Mouse (Mus musculus) G1E (cell line): ENCODE measurements at regions not wholly inside any gene's neighbourhood (a gene's known extent, or its start where the extent isn't known, plus 50 kb on each side); places are given as distances from the start of the nearest gene placed in this dataset.

Source experiments
- ATAC-seq: 2 replicates; pipeline ENCODE4 v1.8.0; 2016; ENCODE audit warnings: mild to moderate bottlenecking; ENCODE audit not compliant: insufficient number of reproducible peaks, poor library complexity, low FRiP score, severe bottlenecking; ENCODE audit errors: extremely low read depth
- DNase-seq: peaks from one replicate; pipeline ENCODE4 v3.0.0; 2012; ENCODE audit warnings: low spot score
- H3K27me3 ChIP-seq: 2 replicates; pipeline ENCODE4 v1.6.1; 2012; ENCODE audit warnings: mild to moderate bottlenecking, low read length, inconsistent platforms; ENCODE audit not compliant: insufficient read depth
- H3K36me3 ChIP-seq: replicated peaks from 2 replicates; pipeline ENCODE3; 2012; ENCODE audit warnings: mild to moderate bottlenecking, inconsistent platforms
- H3K4me1 ChIP-seq: 2 replicates; pipeline ENCODE4 v1.6.1; 2012; ENCODE audit warnings: low read depth, low read length, inconsistent platforms, mixed read lengths; ENCODE audit not compliant: insufficient read depth
- H3K4me3 ChIP-seq: 2 replicates; pipeline ENCODE4 v1.5.1; 2012; ENCODE audit warnings: low read depth, mild to moderate bottlenecking, inconsistent platforms, low read length, moderate library complexity, mixed read lengths
- H3K9me3 ChIP-seq: replicated peaks from 2 replicates; pipeline ENCODE4 v1.6.1; 2012; ENCODE audit warnings: inconsistent platforms
- CTCF ChIP-seq: IDR thresholded peaks from 2 replicates; pipeline ENCODE4 v1.5.1; 2012; ENCODE audit warnings: low read depth, low read length, inconsistent platforms, mixed read lengths
- GATA1 ChIP-seq: IDR thresholded peaks from 2 replicates; pipeline ENCODE4 v1.6.1; 2012; ENCODE audit warnings: borderline replicate concordance, low read length, inconsistent platforms, mixed read lengths
- GATA2 ChIP-seq: IDR thresholded peaks from 2 replicates; pipeline ENCODE4 v1.6.1; 2012; ENCODE audit warnings: low read depth, low read length, inconsistent platforms, borderline replicate concordance
- POLR2AphosphoS5 ChIP-seq: IDR thresholded peaks from 2 replicates; pipeline ENCODE4 v1.6.1; 2012; ENCODE audit warnings: low read depth, low read length, inconsistent platforms; ENCODE audit not compliant: insufficient replicate concordance
- TAL1 ChIP-seq: conservative IDR thresholded peaks from 2 replicates; pipeline ENCODE4 v1.6.1; 2012; ENCODE audit warnings: low read depth, low read length, inconsistent platforms, mixed read lengths

DNA sequence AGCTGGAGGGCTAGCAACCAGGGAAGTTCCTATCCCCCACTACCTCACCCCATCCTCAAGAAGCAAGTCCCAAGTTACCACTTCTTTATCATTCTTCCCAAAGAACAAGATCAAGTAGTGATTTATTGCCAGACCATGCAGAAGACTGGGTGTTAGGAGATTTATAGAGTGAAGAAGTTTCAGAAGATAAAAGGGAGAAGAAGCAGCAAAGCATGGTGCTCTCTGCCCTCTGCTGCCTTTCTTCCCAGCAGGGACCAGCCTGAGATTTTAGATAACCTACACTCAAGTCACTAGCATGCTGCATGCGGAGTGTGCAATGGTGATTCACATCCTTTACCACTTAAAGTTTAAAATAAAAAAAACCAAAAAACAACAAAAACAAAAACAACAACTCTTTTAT, 79.7 kb upstream of the Cacna2d1 start:
- no peak overlapping the region for H3K4me3 ChIP-seq
- H3K36me3 ChIP-seq = no peaks in the 10 kb centered on the region

GRCm38 (mm10) chr5:15857034-15857433, 77.5 kb upstream of the Cacna2d1 start:
- H3K36me3 ChIP-seq = no peaks in the 10 kb centered on the region
- no peak for TF ChIP-seq GATA2
- no peak for TF ChIP-seq CTCF
- no peak for TF ChIP-seq GATA1
- no peak for TF ChIP-seq TAL1
- no peak for TF ChIP-seq POLR2AphosphoS5
- H3K4me3 ChIP-seq = no peak overlapping the region
- H3K9me3 ChIP-seq = no peaks in the 10 kb centered on the region
- DNase-seq (no peak), ATAC-seq (no peak)
- no peaks in the 10 kb centered on the region for H3K4me1 ChIP-seq
- no peaks in the 10 kb centered on the region for H3K27me3 ChIP-seq

More for the DNA sequence above, 79.7 kb upstream of the Cacna2d1 start:
- TF ChIP-seq GATA2 = no peak
- TF ChIP-seq TAL1 = no peak
- no peak for TF ChIP-seq POLR2AphosphoS5
- no peak for TF ChIP-seq CTCF
- no peak for TF ChIP-seq GATA1
- no peaks in the 10 kb centered on the region for H3K4me1 ChIP-seq
- H3K27me3 ChIP-seq = no peaks in the 10 kb centered on the region
- no peaks in the 10 kb centered on the region for H3K9me3 ChIP-seq
- no peak for DNase-seq
- ATAC-seq = no peak

GRCm38 (mm10) chr5:15874065-15874464, 60.4 kb upstream of the Cacna2d1 start:
- Histone ChIP-seq H3K4me1 (no peaks in the 10 kb centered on the region), H3K4me3 (no peak overlapping the region), H3K36me3 (no peaks in the 10 kb centered on the region), H3K27me3 (no peaks in the 10 kb centered on the region), H3K9me3 (no peaks in the 10 kb centered on the region)
- TF ChIP-seq CTCF (no peak), GATA2 (no peak), TAL1 (no peak), POLR2AphosphoS5 (no peak), GATA1 (no peak)
- ATAC-seq = no peak
- no peak for DNase-seq

DNA sequence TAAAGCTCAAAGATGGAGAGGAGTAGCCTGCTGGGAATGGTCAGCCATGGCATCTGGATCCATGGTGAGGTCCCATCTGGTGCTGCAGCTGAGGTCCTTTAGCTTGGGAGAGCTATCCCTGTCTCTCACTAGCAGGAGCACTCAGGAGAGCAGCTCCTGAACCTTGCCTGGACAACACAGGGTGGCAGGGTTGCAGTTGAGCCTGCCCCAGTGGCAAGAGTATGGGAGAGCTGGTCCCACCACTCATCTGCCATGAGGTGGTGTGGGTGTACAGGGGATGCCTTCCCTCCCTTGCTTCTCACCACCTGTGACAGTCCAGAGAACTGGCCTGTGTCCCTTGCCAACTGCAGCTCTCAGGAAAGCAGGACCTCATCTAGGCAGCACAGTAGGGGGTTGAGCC, 51.5 kb upstream of the Cacna2d1 start:
- H3K4me3 ChIP-seq = no peak overlapping the region
- no peaks in the 10 kb centered on the region for H3K4me1 ChIP-seq
- no peaks in the 10 kb centered on the region for H3K9me3 ChIP-seq
- DNase-seq (no peak), ATAC-seq (no peak)
- H3K36me3 ChIP-seq = no peaks in the 10 kb centered on the region
- H3K27me3 ChIP-seq = no peaks in the 10 kb centered on the region
- TF ChIP-seq POLR2AphosphoS5 (no peak), GATA1 (no peak), GATA2 (no peak), CTCF (no peak), TAL1 (no peak)
